Mouse (Mus musculus): Measurements from ENCODE around the gene Cdh15. TPM values are rescaled to one million over a fixed set of nuclear protein-coding genes. Genes with fewer than 3 reads are reported as not detected.

The Cdh15 gene
- polyA plus RNA-seq, 2 experiments = 23.6 to 27.1 TPM

DNA sequence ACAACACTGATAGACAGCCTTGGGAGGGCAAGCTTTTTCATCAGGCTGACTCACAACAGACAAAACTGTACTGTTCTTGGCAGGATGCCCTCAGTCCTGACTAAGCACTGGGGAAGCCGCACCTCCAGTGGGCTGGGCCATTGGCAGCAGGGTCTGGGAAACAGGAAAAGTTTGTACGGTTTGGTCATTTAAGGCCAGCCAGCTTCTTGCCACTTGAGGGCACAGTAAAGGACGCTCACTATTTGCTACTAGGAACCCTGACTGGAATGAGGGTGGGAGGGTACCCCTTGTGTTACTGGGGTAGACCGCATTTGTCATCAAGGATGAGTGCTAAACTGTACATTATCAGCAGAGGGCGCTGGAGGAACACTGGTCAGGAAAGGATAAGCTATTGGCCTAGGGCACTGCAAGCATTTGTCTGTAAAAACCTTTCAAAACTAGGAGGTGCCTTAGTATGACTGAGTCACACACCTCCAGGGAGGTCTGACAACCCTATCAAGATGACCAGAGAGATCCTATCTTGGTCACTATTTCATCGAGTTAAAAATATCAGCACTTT, 58.8 kb downstream of the Cdh15 start:
- Histone ChIP-seq H3K9me3 (ENCODE audit: control insufficient read depth, low read length) (no peaks in the 10 kb centered on the region), H3K36me3 (ENCODE audit: control insufficient read depth, insufficient read depth, low read length) (peaks cover 24% of the 10 kb centered on the region), H3K4me3 (replicated peaks; ENCODE audit: low read length) (no peak overlapping the region), H3K9ac (ENCODE audit: low read depth, low read length, severe bottlenecking) (no peak overlapping the region), H3K4me1 (ENCODE audit: control insufficient read depth, insufficient read depth, low read length) (peaks cover 6% of the 10 kb centered on the region), H3K4me2 (replicated peaks; ENCODE audit: low read depth, low read length, severe bottlenecking) (no peak overlapping the region), H3K27me3 (ENCODE audit: control insufficient read depth, insufficient read depth, low read length) (no peaks in the 10 kb centered on the region), H3K27ac (replicated peaks; ENCODE audit: low read depth, low read length) (no peak overlapping the region)
- ATAC-seq (ENCODE audit: low FRiP score, low read depth) = peak; percentile 77
- DNase-seq (ENCODE audit: low spot score) = peak; percentile 86
- WGBS = 40% methylated on average over 6 of the region's 6 CpGs
- no peak for TF ChIP-seq POLR2A (IDR thresholded peaks at IDR 0.05; ENCODE audit: borderline replicate concordance, extremely low read depth, insufficient read depth, insufficient read length)

DNA sequence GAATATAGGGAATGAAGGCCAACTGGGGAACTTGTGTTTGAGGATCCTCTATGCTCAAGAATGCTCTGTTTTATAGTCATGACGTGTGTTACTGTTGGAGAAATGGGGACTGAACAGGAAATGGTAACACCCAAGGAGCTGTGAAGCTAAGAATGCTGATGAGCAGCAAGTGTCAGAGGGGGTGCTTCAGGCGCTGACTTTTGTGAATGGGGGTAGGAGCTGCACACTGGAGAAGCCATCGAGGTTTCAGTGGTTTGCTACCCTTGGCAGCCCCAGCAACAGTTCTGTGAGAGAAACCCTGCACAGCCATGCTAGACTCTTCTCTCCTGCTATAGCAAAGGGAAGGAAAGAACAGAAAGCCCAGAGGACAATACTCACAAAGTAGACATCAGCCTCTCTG, 64.4 kb downstream of the Cdh15 start:
- no peak for DNase-seq (ENCODE audit: low spot score)
- 82% methylated on average over 3 of the region's 3 CpGs for WGBS
- Histone ChIP-seq H3K9me3 (ENCODE audit: control insufficient read depth, low read length) (no peaks in the 10 kb centered on the region), H3K36me3 (ENCODE audit: control insufficient read depth, insufficient read depth, low read length) (peaks cover 51% of the 10 kb centered on the region), H3K4me1 (ENCODE audit: control insufficient read depth, insufficient read depth, low read length) (no peaks in the 10 kb centered on the region), H3K9ac (ENCODE audit: low read depth, low read length, severe bottlenecking) (no peak overlapping the region), H3K27ac (replicated peaks; ENCODE audit: low read depth, low read length) (no peak overlapping the region), H3K4me3 (replicated peaks; ENCODE audit: low read length) (no peak overlapping the region), H3K27me3 (ENCODE audit: control insufficient read depth, insufficient read depth, low read length) (no peaks in the 10 kb centered on the region), H3K4me2 (replicated peaks; ENCODE audit: low read depth, low read length, severe bottlenecking) (no peak overlapping the region)
- no peak for TF ChIP-seq POLR2A (IDR thresholded peaks at IDR 0.05; ENCODE audit: borderline replicate concordance, extremely low read depth, insufficient read depth, insufficient read length)
- no peak for ATAC-seq (ENCODE audit: low FRiP score, low read depth)

DNA sequence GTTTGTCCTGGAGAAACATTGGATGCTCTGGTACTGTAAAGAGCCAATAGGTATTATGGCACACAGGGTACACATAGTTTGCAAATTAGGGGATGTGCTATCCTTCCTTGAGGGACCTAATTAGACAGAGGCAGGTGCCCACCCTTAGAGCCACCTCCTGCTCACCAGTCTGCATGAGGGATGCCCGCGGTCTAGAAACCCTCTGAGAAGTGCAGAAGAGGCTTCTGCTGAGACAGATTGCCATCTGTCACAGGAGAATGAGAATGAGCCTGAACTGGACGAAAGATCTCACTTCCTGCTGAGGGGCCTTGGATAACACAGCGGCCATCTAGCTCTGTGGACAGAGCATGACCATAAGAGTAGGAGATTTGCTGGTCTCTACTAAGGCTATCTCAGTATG, 65.1 kb downstream of the Cdh15 start:
- Histone ChIP-seq H3K4me3 (replicated peaks; ENCODE audit: low read length) (no peak overlapping the region), H3K4me1 (ENCODE audit: control insufficient read depth, insufficient read depth, low read length) (peaks cover 7% of the 10 kb centered on the region), H3K36me3 (ENCODE audit: control insufficient read depth, insufficient read depth, low read length) (peaks cover 45% of the 10 kb centered on the region), H3K9me3 (ENCODE audit: control insufficient read depth, low read length) (no peaks in the 10 kb centered on the region), H3K4me2 (replicated peaks; ENCODE audit: low read depth, low read length, severe bottlenecking) (no peak overlapping the region), H3K9ac (ENCODE audit: low read depth, low read length, severe bottlenecking) (no peak overlapping the region), H3K27me3 (ENCODE audit: control insufficient read depth, insufficient read depth, low read length) (no peaks in the 10 kb centered on the region), H3K27ac (replicated peaks; ENCODE audit: low read depth, low read length) (no peak overlapping the region)
- ATAC-seq (ENCODE audit: low FRiP score, low read depth) = no peak
- no peak for DNase-seq (ENCODE audit: low spot score)
- TF ChIP-seq POLR2A (IDR thresholded peaks at IDR 0.05; ENCODE audit: borderline replicate concordance, extremely low read depth, insufficient read depth, insufficient read length) = no peak
- WGBS = 88% methylated on average over 4 of the region's 4 CpGs

DNA sequence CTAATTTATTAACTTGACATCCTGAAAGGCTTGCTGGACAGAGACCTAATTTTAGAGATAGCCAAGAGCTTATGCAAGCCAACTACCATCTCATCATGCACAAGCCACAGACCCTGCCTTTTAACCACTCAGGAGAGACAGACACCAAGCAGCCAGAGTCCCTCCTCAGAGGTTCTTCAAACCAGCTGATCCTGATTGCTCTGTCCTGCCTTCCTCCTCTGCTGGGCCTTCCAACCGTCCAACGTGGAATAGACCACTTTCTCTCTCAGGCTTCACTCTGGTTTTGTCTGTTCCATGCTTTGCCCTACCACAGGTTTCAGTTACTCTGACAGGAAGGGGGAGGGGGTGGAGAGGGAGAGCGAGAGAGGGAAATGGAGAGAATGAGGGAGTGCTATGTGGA, 69.0 kb downstream of the Cdh15 start:
- H3K4me3 ChIP-seq (replicated peaks; ENCODE audit: low read length) = no peak overlapping the region
- H3K36me3 ChIP-seq (ENCODE audit: control insufficient read depth, insufficient read depth, low read length) = peaks cover 34% of the 10 kb centered on the region
- no peak for ATAC-seq (ENCODE audit: low FRiP score, low read depth)

More for the DNA sequence above, 69.0 kb downstream of the Cdh15 start:
- WGBS = 52% methylated on average over 3 of the region's 3 CpGs
- H3K27ac ChIP-seq (replicated peaks; ENCODE audit: low read depth, low read length) = no peak overlapping the region
- H3K4me2 ChIP-seq (replicated peaks; ENCODE audit: low read depth, low read length, severe bottlenecking) = no peak overlapping the region
- no peaks in the 10 kb centered on the region for H3K9me3 ChIP-seq (ENCODE audit: control insufficient read depth, low read length)
- H3K4me1 ChIP-seq (ENCODE audit: control insufficient read depth, insufficient read depth, low read length) = peaks cover 19% of the 10 kb centered on the region
- TF ChIP-seq POLR2A (IDR thresholded peaks at IDR 0.05; ENCODE audit: borderline replicate concordance, extremely low read depth, insufficient read depth, insufficient read length) = no peak
- no peak for DNase-seq (ENCODE audit: low spot score)
- H3K27me3 ChIP-seq (ENCODE audit: control insufficient read depth, insufficient read depth, low read length) = no peaks in the 10 kb centered on the region
- no peak overlapping the region for H3K9ac ChIP-seq (ENCODE audit: low read depth, low read length, severe bottlenecking)

Other genes starting within 250 kb of the Cdh15 start
- gene Galns, start 236.5 kb upstream of the Cdh15 start, polyA plus RNA-seq (2012; rRNA removed) = 14.7 and 17.1 TPM in 2 replicates
- gene Galns, start 236.5 kb upstream of the Cdh15 start, polyA plus RNA-seq (2014; fragmentation: Nextera tagmentation; extraction: Ambion mirVana) = 12.0 and 12.7 TPM in 2 replicates
- 96.8 and 129 TPM in 2 replicates for gene Trappc2l, start 236.3 kb upstream of the Cdh15 start, polyA plus RNA-seq (2012; rRNA removed)
- 70.2 and 70.5 TPM in 2 replicates for gene Trappc2l, start 236.3 kb upstream of the Cdh15 start, polyA plus RNA-seq (2014; fragmentation: Nextera tagmentation; extraction: Ambion mirVana)
- gene Pabpn1l, start 225.2 kb upstream of the Cdh15 start, polyA plus RNA-seq (2012; rRNA removed) = 0.05 TPM in 1 of 2 replicates, not detected in the other
- gene Pabpn1l, start 225.2 kb upstream of the Cdh15 start, polyA plus RNA-seq (2014; fragmentation: Nextera tagmentation; extraction: Ambion mirVana) = not detected in 2 replicates
- 6.1 and 7.2 TPM in 2 replicates for gene Cbfa2t3, start 148.9 kb upstream of the Cdh15 start, polyA plus RNA-seq (2012; rRNA removed)
- 6.0 and 6.1 TPM in 2 replicates for gene Cbfa2t3, start 148.9 kb upstream of the Cdh15 start, polyA plus RNA-seq (2014; fragmentation: Nextera tagmentation; extraction: Ambion mirVana)
- gene Acsf3, start 72.5 kb upstream of the Cdh15 start, polyA plus RNA-seq (2012; rRNA removed) = 19.1 and 20.3 TPM in 2 replicates
- 15.4 and 19.4 TPM in 2 replicates for gene Acsf3, start 72.5 kb upstream of the Cdh15 start, polyA plus RNA-seq (2014; fragmentation: Nextera tagmentation; extraction: Ambion mirVana)
- gene Ankrd11, start 194.3 kb downstream of the Cdh15 start, polyA plus RNA-seq (2012; rRNA removed) = 65.3 and 71.3 TPM in 2 replicates
- gene Ankrd11, start 194.3 kb downstream of the Cdh15 start, polyA plus RNA-seq (2014; fragmentation: Nextera tagmentation; extraction: Ambion mirVana) = 83.7 and 102 TPM in 2 replicates
- gene Spg7, start 215.0 kb downstream of the Cdh15 start, polyA plus RNA-seq (2012; rRNA removed) = 88.7 and 90.0 TPM in 2 replicates
- 34.8 and 37.5 TPM in 2 replicates for gene Spg7, start 215.0 kb downstream of the Cdh15 start, polyA plus RNA-seq (2014; fragmentation: Nextera tagmentation; extraction: Ambion mirVana)

Data from limb, embryonic 14.5 days (tissue).